Mouse (Mus musculus): ENCODE results near the gene Thoc3.

Gene Thoc3

DNA sequence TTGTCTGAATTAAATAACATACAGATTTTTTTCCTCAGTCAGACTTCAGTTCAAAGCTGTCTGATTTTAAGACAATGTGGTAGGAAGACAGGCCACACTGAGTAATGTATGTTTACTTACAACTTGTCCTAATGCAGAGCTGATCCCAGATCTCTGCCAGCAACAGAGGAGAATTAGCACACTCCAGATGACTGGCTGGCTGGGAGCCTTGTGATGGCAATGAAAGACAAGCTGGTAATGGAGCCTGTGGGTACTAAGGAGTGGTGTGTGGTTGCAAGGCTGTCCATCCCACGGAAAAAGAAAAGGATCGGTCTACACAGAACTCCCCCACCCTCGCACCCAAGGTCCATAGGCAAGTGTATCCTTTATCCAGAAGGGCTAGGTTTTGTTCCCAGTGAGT, 25.0 kb downstream of the Thoc3 start:
- in situ Hi-C loops (cut with MboI): no loop called here

DNA sequence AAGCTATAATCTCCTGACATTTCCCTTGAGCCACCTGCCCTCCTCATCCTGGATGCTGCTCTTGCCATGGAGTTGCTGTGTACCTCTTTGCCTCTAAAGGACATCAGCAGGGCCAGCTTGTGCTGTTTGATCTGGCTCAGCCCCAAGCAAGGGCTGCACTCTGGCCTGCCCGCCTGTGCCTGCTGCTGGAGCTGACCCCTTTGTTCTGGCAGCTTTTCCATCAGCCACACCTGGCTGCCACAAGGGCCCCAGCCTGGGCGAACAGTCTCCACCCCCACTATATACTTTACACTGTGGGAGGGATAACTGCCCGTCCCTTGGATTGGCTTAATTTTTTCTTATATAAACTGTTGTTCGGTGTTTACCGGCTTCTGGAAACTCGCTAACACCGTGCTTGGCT, 28.7 kb downstream of the Thoc3 start:
- in situ Hi-C loops (cut with MboI): no loop called here

DNA sequence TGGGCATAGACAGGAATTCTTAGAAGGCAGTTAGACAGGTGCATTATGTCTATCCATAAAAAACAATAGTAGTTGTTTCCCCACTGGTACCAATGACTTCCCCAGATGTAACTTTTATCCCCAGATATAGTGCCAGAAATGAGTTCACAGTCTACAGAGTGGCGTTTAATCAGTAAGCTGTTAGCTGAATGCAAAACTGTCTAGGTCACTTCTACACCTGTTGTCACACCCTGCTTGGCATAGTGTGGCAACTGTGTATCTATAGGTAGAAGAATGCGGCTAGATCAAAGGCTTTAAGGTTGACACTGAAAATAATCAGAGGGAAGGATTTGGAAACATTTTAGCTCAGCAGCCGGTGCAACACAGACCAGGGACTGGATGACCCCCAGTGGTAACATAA, 29.8 kb downstream of the Thoc3 start:
- in situ Hi-C loops (cut with MboI): no loop called here

DNA sequence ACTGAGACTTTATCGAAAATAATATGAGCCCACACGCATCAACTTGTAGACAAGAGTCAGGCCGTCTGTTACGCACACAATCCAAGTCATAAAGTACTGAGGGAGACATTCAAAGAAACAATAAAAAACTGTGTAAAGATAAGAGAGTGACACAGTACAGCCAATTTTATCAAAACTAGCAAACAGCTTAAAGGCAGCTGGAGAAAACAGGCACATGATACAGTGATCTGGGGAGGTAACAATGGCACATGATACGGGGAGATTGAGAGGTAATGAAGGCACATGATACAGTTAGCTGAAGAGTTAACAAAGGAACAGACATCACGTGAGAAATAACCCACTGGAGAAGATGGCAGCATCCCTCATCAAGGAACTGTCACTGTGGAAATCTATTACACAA, 31.6 kb downstream of the Thoc3 start:
- in situ Hi-C loops (cut with MboI): no loop called here

DNA sequence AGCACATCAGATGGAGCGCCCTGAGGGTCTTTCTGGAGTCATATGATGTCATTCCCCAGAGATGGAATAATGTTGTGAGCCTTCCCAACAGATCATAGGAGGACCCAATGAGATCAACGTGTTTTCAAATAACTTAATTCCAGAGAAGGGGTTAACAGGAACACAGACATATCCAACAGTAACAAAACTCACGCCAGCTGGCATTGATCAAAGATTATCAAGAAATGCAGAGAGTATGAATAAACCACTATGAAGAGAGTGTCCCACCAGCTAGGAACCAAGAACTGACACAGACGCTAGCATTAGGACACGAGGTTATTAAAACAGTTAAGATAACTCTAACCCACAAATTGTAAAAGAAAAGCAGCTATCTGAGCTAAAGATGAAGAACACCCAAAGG, 32.0 kb downstream of the Thoc3 start:
- in situ Hi-C loops (cut with MboI): no loop called here

DNA sequence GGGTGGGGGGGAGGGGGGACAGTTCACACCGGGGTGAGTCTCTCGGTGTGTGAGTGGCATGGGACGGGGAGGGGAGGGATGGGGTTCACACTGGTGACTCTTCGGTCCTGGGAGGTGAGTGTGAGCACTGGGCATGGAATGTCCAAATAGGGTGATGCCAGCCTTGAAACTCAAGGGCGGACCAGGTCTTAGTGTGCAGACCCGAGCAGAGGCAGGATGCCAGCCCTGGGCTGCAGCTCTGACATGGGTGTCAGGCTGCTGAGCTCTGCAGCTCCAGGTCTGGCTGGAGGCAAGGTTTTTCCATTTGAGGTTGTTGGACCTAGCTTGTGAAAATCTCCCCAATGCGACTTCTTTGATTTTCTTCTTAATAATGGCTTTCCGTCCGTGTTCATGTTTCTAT, 37.5 kb downstream of the Thoc3 start:
- in situ Hi-C loops (cut with MboI): no loop called here

DNA sequence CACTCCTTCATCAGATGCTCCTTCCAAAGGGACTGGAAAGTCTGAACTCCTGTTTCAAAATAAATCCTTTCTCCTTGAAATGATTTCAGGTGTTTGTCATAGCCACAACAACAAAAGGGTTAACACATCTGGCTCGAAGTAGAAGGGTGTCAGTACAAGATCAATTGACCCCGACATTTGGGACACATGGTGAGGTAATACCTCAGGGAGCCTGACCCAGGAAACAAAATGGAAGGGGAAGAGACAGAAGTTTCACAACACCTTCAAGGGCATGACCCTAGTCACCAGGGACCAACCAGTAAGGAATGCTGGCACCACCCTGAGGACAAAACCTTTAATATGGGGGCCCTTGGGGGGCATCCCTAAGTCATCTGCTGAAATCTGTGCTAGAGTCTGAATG, 38.6 kb downstream of the Thoc3 start:
- in situ Hi-C loops (cut with MboI): no loop called here

DNA sequence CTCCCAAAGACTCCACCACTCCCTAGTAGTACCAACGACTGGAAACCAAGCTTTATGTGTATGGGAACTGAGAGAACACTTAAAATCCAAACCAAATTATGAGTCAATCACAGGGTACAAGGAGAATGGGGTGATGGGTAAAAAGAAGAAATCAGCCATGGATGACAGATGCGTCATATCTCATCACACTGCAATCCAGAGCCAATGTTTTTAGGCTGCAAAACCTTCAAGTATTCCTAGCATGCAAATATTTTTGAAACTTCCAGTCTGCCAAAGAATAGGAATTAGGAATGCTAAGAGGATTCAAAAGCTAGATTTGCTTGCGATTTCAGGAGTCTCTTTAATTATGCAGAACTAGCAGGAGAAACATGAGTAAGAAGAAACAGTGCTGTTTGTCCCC, 39.9 kb downstream of the Thoc3 start:
- in situ Hi-C loops (cut with MboI): no loop called here

DNA sequence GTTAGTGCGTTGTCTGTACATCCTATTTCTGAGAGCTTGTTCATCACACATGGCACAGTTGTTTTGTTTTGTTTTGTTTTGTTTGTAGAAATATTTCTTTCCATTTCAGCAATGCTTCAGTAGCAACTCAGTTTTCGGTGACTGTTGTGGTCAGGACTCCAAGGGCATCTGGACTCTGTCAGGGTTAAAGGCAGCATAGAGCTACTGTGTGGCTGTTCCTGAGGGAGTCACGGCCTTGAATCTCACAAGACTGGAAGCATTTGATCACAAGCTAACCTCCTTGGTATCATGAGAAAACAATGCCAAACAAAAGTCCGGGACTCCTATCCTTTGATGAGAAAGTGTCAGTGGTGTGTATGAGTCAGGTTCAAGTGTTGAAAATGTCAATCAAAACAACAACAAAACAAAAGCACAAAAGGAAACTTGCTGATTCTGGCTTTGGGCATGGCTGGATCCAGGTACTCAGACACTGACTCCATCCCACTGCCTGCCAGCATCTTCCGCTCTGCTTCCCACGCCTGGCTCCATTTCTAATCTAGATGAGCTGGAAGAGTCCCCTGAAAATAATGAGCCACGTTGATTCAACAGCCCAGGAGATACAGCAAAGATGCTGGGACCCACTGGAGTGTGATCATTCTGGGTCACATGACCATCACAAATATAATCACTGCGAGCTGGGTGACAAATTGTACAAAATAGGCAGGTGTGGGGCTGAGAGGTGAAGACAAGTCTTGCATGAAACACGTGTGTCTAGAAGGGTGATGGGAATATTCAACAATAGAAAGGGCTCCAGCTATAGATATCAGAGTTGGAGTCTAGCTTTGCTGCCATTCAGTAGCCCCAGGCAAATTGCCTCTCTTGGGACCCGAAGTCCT, 41.6 kb downstream of the Thoc3 start:
- in situ Hi-C loops (cut with MboI): no loop called here

DNA sequence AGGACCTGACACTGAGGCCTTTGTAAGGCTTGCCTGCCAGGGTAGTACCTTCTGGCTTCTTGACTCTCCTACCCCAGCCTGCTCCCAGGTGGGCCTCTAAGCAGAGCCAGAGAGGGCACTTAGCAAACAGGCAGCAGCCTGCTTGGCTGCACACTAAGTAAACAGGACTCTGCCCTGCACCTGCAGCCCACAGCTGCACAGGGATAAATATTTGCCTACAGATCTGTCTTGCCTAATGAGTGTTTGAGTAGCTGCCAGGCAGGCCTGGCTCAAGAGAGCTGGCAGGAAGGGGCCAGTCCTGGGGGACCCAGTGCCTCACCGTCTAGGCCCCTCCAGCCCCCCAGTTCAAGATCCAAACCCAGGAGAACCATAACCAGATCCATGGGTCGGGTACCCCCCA, 43.4 kb downstream of the Thoc3 start:
- in situ Hi-C loops (cut with MboI): no loop called here

DNA sequence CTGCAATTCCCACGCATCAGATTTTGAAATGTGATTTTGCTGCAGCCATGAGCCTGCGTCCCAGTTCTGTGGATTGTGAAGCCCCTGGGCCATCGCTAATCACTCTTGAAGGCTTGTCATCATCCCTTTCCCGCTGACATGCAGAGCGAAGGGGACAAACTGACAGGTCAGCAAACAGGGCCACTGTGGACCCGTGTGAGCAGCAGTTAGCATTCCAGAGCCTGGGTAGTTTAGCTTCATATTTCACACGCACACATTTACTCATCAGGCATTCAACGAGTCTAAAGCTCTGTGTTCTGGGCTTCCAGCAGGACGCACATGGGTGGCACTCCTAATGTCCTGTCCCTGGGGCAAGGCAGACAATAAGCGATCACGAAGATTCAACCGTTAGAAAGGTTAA, 48.4 kb downstream of the Thoc3 start:
- in situ Hi-C loops (cut with MboI): no loop called here

DNA sequence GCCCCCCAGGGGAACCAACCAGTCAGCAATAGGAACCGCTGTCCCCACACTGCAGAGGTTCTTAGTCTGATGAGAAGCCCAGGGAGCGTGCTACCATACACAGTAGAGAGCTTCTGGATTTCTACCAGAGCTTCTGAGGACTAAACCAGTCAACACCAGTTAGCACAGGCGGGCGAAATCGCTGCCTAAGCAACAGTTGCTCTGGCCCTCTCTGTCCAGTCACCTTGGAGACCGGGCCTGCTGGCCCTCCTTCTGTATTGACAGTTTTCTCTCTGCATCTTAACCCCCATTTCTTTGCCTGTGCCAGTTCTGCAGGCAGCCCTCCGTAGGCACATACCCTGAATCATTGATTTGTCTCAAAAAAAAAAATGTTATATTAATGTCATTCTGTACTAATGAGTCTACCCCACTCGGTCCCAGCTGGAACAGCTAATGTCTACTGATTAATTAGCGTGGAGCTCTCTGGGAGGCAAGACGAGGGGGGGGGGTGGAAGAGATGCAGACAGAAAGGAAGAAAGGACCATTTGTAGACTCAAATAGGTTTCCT, 49.8 kb downstream of the Thoc3 start:
- in situ Hi-C loops (cut with MboI): no loop called here

DNA sequence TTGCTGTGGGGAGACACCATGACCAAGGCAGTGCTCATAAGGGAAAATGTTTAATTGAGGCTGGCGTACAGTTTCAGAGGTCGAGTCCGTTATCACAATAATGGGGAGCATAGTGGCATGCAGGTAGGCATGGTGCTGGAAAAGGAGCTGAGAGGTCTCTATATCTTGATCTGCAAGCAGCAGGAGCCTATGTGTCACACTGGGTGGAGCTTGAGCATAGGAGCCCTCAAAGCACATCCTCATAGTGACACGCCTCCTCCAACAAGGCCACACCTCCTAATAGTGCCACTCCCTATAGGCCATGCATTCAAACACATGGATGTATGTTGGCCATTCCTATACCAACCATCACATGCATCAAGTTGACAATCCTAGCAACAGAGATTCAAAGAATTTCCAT, 53.6 kb downstream of the Thoc3 start:
- in situ Hi-C loops (cut with MboI): no loop called here

DNA sequence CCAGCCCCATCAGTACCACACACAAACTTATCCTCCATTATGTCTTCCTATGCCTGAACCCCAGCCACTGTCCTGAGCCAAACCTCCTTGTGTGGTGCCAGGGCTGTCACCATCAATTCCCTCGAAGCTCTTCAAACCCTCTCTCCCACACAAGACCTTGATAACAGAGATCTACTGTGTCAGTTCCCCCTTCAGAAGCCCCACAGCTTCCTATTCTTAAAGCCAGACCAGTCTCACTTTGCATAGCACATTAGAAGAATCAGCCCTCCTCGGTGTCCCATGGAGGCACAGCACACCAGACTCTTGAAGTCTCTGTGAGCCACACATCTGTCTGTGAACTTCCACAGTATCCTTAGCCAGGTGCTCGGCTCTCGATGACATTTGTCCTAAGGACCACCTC, 55.9 kb downstream of the Thoc3 start:
- in situ Hi-C loops (cut with MboI): no loop called here

DNA sequence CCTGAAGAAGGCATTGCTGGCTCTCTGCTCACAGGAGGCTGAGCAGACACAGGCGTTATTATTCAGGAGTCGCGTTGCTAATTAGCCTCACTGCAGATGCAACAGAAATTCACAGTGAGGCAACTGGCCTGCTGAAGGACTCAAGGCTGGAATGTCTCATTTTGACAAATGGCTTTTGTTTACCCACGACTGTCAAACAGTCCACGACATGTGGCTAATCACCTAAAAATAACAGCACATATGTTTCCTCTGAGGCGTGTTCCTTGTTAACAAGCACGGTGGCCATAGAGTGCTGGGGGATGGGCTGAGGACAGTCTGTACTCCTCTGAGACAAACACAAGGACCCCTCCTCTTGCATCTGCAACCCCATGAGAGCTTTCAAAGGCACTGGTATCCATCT, 56.4 kb downstream of the Thoc3 start:
- in situ Hi-C loops (cut with MboI): no loop called here

DNA sequence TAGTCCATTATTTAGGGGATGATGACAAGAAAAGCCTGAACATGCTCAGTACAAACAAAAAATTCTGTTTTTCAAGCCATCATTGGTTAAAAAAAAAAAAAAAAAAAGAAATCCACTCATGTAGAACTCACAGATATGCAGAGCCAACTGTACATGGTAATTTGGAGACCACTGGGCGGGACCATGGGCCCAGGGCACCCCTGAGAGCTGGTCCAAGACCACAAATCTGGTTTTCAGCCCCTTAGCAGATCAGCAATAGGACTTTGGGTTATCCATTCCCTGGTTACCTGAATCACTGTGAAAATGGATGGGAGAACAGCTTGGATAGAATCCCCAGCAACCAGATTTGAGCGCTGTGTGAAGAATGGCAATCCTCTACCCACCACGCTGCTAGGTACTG, 57.0 kb downstream of the Thoc3 start:
- in situ Hi-C loops (cut with MboI): no loop called here
